Mouse (Mus musculus): ENCODE data around the gene Tmem151b.

Tmem151b gene

DNA sequence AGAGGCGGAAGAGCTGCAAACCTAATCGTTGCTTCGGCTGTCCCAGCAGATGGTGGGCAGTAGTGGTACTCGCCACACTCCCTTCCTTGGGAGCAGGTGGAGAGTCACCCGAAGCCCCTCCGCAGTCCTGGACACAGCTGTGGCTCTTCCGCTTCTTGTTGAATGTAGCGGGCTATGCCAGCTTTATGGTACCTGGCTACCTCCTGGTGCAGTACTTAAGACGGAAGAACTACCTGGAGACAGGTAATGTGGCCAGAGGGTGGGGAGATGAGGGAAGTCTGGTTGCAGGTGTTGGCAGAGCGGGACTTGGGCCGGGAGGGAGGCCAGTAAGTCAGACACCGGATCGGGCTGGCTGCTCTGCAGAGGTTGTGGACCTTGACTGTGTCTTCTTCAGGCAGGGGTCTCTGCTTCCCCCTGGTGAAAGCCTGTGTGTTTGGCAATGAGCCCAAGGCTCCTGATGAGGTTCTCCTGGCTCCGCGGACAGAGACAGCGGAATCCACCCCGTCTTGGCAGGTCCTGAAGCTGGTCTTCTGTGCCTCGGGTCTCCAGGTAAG lies 15.1 kb upstream of the Tmem151b start:
- DNase-seq (ENCODE audit: low read depth), result no peak

DNA sequence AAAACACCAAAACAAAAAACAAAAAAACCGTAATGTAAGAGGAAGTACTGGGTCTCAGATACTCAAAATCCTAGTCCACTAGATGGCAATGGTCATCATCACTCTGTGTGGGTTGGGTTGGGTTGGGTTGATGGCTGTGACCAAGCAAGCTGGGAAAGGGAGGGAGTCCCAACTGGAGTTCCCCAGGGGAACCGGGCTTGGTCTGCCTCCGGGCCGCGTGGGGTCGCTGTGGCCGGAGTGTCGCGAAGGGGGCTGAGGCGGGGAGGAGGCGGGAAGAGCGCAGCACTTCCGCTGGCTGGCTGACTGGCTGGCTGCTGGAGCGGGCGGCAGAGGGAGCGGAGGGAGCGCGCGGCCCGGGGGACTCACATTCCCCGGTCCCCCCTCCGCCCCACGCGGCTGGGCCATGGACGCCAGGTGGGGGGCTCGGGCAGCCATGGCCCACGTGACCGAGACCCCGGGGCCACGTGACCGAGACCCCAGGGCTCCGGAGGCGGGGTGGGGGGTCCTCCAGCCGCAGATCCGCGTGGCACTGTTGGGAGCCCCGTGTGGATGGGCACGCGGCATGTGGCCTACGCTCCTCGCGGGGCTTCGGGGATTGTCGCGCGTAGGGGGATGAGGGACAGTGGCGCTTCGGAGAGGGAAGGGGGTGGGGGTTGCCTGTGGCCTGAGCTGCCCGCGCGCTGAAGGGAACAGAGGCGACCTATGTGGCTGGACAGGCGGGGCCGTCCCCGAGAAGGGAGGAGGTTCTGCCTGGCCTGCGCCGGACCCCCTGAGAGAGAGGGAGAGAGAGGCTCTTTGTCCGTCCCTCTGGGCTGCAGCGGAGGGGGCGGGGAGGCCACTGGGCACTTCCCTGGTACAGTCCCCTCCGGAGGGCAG lies 14.4 kb upstream of the Tmem151b start, which contains the start of gene Slc35b2:
Slc35b2 (plus strand) TSS at position 220 of the 876 bp plus-strand sequence.
- DNase-seq (ENCODE audit: low read depth), result no peak

DNA sequence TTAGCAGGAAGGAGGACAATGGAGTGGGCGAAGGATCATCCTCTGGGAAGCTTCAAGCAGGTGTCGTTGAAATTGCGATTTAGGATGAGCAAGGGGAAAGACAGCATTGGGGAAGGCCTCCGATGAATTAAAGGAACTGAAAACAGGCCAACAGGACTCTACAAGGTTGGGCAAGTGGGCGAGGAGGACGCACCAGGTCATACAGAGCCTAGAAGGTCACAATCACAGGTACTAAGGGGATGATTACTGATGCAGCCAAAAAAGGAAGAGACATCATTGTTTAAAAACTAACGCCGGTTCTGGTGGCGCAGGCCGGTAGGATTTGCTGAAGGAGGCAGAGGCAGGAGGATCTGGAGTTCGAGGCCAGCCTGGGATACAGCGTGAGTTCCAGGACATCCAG lies 13.7 kb upstream of the Tmem151b start:
- no peak for DNase-seq (ENCODE audit: low read depth)

DNA sequence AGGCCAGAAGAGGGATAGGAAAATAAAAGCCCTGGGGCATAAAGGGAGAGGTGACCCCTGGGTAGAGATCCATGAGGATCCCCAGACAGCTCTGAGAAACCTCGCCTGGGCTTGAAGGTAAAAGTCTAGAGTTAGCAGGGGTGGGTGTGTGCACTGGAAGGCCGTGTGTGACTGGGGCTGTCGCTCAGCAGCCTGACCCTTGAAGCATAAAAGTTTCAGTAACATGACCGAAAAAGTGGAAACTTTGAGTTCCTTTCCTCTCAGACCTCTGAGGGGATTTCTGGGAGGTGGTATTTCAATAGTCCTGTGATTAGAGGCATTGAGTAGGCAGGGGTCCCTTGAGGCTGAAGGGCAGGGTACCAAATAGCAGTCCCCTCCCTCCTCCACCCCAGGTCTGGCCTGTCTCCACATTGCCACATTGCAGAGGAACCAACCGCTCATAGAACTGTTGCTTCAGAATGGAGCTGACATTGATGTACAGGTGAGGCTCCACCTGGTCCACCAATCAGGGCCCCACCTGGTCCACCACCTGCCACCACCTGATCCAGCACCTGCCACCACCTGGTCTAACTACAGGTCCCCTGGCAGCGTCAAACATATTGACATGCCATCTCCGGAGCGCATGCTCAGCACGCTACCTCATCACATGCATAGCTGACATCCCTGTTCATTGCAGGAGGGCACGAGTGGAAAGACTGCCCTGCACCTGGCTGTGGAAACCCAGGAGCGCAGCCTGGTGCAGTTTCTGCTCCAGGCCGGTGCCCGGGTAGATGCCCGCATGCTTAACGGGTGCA lies 10.5 kb upstream of the Tmem151b start:
- DNase-seq (ENCODE audit: low read depth), result no peak

DNA sequence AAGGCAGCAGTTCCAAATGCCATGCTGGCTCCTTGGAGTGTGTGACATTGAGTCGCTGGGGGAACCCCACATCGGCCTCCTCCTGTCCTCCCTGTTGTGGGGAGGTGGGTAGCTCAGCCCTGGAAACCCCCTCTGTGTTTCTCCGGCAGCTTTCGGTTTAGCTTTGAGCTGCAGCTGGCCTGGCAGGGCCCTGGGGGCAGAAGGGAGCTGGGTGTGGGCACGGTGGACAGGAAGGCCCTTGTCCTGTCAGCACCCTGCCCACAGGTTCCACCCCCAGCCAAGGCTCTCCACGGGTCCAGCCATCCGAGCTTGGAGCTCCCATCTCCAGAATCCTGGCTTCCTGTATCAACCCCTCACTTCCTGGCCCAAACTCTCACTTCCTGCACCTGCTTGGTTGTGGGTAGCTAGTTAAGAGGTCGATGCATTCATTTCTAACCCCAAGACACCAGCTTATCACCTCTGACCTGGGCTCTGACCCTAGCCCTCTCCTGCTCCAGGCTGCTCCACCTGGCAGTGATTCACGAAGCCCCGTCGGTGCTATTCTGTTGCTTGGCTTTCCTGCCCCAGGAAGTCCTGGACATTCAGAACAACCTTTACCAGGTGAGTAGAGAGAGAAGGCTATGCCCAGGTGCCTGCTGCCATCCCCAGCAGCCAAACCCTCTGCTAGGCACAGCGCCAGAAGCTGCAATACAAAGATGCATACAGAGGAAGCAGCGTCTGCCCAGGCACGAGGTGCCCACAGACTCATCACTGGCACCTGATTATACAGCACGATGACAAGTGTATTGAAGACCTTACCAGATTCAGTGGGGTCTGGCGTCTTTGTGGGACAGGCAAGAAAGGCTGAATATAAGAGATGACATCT lies 8.8 kb upstream of the Tmem151b start:
- DNase-seq (ENCODE audit: low read depth), result no peak

DNA sequence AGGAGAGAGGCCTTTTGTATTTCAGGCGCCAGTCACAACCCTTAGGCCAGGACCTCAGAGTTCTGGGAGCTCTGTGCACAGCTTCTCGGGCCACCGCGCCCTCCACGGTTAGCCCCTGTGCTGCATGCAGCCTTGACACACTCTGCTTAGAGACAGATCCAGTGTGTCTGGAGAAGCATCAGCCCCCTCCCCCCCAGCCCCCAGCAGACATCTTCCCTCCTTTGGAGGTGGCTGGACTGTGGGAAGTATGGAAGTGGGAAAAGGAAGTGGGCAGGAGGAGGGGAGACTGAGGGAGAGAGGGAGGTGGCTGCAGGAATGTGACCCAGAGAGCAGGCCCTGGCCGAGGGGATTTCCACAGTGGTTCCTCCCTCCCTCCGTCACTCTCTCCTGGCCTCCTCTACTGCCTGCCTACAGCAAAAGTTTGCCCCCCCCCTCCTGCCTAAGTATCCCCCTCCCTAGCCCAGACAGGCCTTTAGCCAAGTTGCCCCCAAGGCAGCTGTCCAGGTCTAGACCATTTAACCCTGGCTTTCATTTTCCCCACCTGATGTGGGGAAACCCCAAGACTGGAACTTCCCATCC lies 7.9 kb upstream of the Tmem151b start:
- no peak for DNase-seq (ENCODE audit: low read depth)

DNA sequence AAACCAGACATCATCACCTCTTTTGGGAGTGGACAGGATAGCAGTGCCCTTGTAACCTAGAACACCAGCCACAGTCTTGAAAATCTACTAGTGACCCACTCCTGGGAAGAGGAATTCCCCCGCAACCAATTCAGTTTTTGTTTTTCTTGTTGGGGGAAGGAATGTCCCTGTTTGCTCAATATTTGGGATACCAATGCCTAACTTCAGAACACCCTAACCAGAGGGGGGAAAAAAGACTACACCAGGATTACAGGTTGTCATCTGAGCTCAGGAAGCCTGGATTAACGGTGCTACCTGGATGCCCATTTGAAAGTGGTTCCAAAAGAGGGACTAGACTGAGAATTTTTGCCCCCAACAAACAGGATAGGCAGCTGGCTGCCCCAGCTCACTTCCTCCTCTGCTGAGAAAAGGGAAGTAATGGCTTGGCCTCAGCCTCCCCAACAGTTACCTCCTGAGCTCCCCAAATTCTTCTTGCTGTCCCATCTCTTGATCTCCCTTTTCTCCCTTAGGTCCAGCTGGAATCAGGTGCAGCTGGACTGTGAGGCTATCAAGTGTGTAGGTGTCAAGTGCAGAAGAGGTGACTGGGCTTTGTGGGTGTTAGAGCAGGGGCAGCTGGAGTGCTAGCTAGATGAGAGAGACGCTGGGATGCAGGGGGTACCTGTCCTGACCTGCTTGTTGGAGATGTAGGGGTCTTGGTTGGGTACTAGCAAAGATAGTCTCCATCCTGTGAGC lies 7.2 kb upstream of the Tmem151b start:
- no peak for DNase-seq (ENCODE audit: low read depth)

DNA sequence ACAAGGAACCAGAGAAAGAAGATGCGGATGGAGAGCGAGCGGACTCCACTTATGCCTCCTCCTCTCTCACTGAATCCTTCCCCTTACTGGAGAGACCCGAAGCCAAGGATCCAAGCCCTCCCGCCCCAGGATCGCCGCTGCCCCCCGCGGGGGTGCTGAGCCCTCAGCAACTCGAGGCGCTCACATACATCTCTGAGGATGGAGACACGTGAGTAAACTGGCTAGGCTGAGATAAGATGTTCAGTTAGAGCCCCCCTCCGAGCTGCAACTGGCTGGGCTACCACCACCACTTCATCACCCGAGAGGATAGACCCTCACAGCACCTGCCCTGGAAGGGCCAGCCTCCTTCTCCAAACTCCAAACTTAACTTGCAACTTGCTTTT lies 6.6 kb upstream of the Tmem151b start:
- no peak for DNase-seq (ENCODE audit: low read depth)

DNA sequence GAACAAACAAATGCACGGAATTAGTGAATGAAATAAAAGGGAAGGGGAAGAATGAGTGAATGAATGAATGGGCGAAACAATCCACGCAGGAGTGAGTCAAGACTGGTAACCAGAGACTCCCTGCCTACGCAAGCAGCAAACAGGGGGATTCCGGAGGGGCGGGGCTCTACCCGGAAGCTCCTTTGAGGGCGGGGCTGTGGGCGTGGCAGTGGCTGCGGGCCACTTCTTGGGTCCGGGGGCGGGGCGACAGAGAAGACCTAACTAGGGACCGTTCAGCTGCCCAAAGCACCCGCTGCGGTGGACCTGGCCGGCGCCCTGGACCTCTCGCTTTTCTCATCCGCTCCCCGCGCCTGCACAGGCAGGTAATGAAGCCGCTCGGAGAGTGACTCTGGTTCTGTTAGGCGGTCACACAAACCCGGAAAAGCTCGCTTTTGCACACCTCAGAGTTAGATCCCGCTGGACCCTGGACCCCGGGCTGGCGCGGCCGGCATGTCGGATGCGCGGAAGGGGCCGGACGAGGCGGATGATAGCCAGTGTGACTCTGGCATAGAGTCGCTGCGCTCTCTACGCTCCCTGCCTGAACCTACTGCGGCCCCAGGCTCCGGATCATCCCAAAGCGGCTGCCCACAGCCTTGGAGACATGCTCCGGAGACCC lies 6.1 kb upstream of the Tmem151b start, which contains the start of gene Nfkbie:
Nfkbie (plus strand) TSS at position 252 of the 655 bp plus-strand sequence.
- peak; percentile 89 for DNase-seq (ENCODE audit: low read depth)

DNA sequence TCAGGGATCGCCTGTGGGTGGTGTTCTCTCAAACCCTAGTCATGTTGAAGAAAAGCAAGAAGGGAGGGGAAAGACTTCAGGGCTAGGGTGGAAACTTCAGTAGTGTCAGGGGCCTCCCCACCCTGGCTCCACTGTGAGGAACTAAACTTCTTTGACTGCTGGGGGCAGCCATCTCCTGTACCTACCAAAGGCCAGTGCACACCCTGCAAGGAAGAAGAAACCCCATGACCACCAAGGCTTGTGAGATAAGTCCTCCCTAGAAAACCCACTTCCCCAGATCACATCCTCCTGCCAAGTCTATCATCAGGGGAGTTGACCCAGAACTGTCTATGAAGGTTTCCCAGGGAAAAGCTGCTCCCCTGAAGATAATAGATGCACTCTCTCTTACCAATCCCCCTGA lies 4.9 kb upstream of the Tmem151b start:
- DNase-seq (ENCODE audit: low read depth), result no peak

DNA sequence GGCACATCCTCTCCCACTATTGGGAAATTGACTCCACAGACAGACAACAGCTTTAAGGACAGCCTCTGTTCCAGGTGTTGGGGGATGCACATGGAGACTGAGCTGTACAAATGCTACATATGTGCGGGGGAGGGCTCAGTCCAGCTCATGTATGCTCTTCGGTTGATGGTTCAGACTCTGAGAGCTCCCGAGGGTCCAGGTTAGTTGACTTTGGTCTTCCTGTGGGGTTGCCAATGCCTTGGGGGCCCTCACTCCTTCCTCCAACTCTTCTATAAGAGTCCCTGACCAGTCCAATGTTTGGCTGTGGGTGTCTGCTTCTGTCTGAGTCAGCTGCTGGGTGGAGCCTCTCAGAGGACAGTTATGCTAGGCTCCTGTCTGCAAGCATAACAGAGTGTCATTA lies 3.6 kb upstream of the Tmem151b start:
- DNase-seq (ENCODE audit: low read depth), result no peak

DNA sequence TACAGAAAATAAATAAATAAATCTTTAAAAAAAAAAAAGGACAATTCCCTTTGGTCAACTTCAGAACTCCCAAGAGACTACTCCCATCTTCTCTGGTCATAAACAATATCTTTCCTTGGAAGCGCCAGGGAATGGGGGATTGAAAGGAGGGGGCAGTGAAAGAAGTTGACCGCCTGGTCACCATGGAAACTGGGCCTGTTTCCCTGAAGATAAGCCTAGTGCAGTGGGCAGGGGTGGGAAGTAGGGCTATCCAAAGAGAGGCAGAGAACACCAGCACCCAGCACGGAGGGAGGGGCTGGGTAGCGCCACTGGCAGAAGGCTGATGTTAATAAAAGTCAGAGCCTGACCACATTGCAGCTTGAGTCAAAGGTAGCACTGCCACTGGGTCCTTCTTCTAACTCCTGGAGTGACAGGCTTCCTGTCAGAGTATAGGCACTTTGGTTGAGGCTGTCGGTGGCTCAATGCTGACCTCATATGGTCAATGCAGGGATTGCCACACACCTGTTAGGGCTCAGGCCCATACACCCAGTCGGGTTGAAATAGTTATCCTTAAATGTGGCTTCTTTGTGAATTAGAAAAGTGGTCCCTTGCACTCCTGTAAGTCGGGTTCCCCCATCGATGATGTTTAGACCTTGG lies 2.5 kb upstream of the Tmem151b start:
- peak; percentile 73 for DNase-seq (ENCODE audit: low read depth)

DNA sequence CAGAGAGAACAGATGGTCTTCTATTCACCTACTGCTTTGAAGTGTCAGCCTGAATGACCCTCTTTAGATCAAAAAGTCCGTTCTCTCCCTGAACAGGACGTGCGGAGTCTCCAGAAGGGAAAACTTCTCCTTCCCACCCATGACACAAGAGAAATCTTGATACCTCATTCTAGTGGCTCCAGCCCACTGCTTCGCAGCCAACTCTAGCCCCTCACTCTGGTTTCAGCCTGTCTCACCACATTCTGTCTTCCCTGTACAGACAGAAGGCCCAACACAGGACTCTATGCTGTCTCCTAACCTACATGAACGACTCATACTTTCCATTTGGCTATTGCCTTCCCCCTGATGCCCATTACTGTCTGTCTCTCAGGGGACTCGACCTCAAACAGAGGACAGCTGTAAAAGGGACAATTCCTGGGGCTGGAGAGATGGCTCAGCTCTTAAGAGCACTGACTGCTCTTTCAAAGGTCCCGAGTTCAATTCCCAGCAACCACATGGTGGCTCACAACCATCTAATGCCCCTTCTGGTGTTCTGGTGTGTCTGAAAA lies 1.8 kb upstream of the Tmem151b start:
- no peak for DNase-seq (ENCODE audit: low read depth)

DNA sequence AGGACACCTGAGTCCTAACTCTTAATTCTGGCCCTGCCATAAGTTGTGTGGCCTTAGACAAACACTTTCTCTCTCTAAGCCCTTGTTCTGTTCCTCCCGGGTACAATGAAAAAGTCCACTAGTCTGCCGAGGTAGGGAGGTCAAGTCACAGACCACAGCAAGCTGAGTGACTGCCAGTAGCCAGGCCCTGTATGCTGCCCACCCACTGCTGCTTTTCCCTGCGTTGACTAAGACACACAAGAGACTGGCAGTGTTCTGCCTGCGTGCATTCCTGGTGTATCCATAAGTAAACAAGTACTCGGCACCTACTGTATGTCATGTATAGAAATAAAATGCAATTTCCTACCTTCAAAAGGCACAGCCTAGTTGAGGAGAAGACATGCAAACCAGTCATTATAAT lies 776 bp upstream of the Tmem151b start:
- DNase-seq (ENCODE audit: low read depth), result no peak

DNA sequence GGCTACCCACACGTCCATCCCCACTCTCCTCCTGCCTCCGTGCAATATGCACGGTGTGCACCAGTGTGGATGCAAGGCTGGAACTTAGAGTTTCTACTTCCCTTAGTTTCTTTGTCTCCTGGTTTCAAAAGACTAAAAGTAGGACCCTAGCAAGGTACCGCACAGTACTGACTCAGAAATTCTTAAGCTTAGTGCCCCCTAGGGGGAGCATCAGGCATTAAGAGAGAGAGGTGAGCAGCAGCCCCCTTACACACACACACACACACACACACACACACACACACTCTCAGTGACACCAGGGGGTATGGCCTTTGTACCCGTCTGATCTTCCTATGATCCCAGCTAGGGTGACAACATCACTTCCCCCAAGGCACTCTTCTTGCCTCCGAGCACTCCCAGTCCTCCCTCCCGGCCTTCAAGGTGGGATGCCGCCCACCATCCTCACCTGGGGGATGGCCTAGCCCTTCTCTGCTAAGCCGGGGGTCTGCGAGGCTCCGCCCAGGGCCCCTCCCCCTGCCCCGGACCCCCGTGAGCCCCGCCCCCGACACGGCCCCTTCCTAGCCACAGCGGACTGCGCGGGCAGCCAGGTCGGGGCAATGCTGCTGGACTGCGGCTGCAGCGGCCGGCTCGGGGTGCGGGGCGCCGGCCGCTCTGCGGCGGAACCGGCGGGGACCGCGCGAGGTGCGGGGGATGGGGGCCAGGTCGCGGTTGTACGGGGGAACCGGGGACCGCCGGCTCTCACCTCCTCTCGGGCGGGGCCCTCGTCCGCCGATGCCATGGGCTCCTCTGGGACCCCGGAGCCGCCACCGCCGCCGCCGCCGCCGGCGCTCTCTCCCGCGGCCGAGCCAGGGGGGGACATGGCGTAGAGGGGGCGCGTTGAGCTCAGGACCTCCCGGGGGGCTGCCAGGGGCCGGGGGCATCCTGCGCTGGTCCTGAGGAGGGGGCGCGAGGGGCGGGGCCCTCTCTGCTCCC lies 650 bp downstream of the Tmem151b start:
- DNase-seq (ENCODE audit: low read depth), result no peak

DNA sequence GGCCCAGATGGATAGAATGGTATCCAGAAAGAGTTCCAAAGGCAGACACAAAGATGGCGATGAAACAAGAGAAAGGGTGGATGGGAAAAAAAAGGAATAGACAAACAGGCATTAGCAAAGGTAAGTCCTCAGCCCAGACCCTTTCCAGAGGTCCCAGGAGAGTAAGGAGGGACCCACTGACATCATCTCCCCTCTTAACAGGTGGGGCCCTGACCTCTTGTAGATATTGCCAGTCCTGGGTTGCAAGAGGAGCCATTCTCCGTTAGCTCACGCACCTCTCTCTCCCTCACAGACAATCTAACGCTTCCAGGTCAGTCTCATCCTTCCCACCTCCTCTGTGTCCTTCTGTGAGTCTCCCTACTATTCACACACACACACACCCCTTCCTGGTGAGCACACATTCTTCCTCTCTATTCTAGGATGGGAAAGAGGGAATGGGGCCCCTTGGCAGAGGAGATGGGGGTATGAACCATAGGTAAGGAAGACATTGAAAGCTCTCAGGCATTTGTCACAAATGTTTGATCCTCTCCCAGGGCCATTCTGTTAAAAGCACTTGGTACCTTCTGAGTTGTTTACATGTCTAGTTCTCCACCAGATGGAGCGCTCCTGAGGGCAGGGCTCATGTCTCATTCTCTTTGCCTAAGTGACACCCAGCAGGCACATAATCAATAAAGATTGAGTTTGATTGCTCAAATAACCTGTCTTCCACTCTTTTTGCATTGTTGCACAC lies 1.9 kb downstream of the Tmem151b start:
- DNase-seq (ENCODE audit: low read depth), result no peak

DNA sequence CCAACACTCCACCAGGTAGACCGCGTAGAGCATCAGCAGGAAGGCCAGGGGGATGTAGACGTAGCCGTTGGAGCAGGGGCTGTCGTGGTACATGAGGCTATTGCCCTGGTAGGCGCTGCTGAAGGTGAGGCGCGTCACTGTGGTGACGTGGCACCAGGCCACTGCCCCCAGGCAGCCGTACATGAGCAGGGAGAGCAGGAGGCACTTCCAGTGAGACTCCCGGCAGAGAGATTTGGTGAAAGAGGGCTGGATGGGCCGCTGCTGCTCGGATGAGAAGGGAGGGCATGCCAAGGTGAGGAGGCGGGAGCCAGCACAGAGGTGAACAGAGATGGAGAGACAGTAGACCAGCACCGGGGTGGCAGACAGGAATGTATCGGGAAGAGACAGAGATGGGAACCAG lies 2.5 kb downstream of the Tmem151b start:
- no peak for DNase-seq (ENCODE audit: low read depth)
